Mouse (Mus musculus) C2C12 (cell line): ENCODE data around the gene Tinagl1. TPM values are rescaled to one million over a fixed set of nuclear protein-coding genes. Genes with fewer than 3 reads are reported as not detected.

Experiments used
- H3K27me3 ChIP-seq: one replicate; pipeline ENCODE4 v1.6.1; 2011; ENCODE audit not compliant: control insufficient read depth, insufficient read depth, insufficient read length
- H3K36me3 ChIP-seq: one replicate; pipeline ENCODE4 v1.6.1; 2011; ENCODE audit not compliant: control insufficient read depth, insufficient read depth
- H3K4me3 ChIP-seq: one replicate; pipeline ENCODE4 v1.5.1; 2011; ENCODE audit warnings: mild to moderate bottlenecking, control low read depth; ENCODE audit not compliant: poor library complexity, insufficient read depth, severe bottlenecking
- H3K79me2 ChIP-seq: one replicate; pipeline ENCODE4 v1.6.1; 2011; ENCODE audit not compliant: control insufficient read depth, insufficient read depth
- H3K79me3 ChIP-seq: one replicate; pipeline ENCODE4 v1.6.1; 2011; ENCODE audit warnings: low read depth, control low read depth
- H3ac ChIP-seq: one replicate; pipeline ENCODE3; 2011; ENCODE audit warnings: low read depth; ENCODE audit not compliant: control insufficient read depth, insufficient read length
- CEBPB ChIP-seq: IDR thresholded peaks from one replicate; pipeline ENCODE4 v1.6.1; 2011; ENCODE audit warnings: low read depth, mild to moderate bottlenecking, control low read depth, moderate library complexity
- CTCF ChIP-seq: IDR thresholded peaks from one replicate; pipeline ENCODE4 v1.5.1; 2011; ENCODE audit not compliant: control insufficient read depth, insufficient read depth, insufficient read length
- FOSL1 ChIP-seq: IDR thresholded peaks from one replicate; pipeline ENCODE4 v1.8.0; 2011; ENCODE audit warnings: mild to moderate bottlenecking, low read length; ENCODE audit not compliant: poor library complexity, insufficient read depth, severe bottlenecking
- MAX ChIP-seq: IDR thresholded peaks from one replicate; pipeline ENCODE4 v1.6.1; 2011; ENCODE audit warnings: mild to moderate bottlenecking, control low read depth
- MYOD1 ChIP-seq: IDR thresholded peaks from one replicate; pipeline ENCODE4 v1.6.1; 2011; ENCODE audit warnings: low read depth; ENCODE audit not compliant: control insufficient read depth, insufficient read length
- MYOG ChIP-seq: IDR thresholded peaks from one replicate; pipeline ENCODE4 v1.6.1; 2011; ENCODE audit not compliant: control insufficient read depth, insufficient read length; ENCODE audit errors: extremely low read depth
- USF1 ChIP-seq: IDR thresholded peaks from one replicate; pipeline ENCODE4 v1.6.1; 2011; ENCODE audit warnings: low read depth, mild to moderate bottlenecking, control low read depth, moderate library complexity
- polyA plus RNA-seq: library from polyadenylated mRNA; unstranded; fragments of >200 nt; fragmentation: generic; extraction: Trizol; gene quantifications from one replicate; pipeline ENCODE4 v1.2.1, GENCODE M21; 2012; ENCODE audit warnings: missing spikeins

Gene Tinagl1
- polyA plus RNA-seq, 1 experiment = 64.1 TPM

GRCm38 (mm10) chr4:130213857-130214256 is 38.9 kb upstream of the Tinagl1 start:
- no peak for TF ChIP-seq CEBPB
- TF ChIP-seq MAX = no peak
- TF ChIP-seq CTCF = no peak
- TF ChIP-seq MYOD1 = no peak
- TF ChIP-seq MYOG = no peak
- no peak for TF ChIP-seq USF1
- TF ChIP-seq FOSL1 = no peak
- Histone ChIP-seq H3K27me3 (peaks cover 53% of the 10 kb centered on the region), H3K79me3 (no peaks in the 10 kb centered on the region), H3K4me3 (no peak overlapping the region), H3K79me2 (no peaks in the 10 kb centered on the region), H3ac (no peak overlapping the region), H3K36me3 (no peaks in the 10 kb centered on the region)

GRCm38 (mm10) chr4:130213197-130213596 is 38.3 kb upstream of the Tinagl1 start:
- no peaks in the 10 kb centered on the region for H3K79me2 ChIP-seq
- no peak overlapping the region for H3ac ChIP-seq
- H3K4me3 ChIP-seq = no peak overlapping the region
- H3K36me3 ChIP-seq = no peaks in the 10 kb centered on the region
- TF ChIP-seq USF1 (no peak), CEBPB (no peak)
- peaks cover 52% of the 10 kb centered on the region for H3K27me3 ChIP-seq
- H3K79me3 ChIP-seq = no peaks in the 10 kb centered on the region

- Histone ChIP-seq H3K27me3 (peaks cover 48% of the 10 kb centered on the region), H3K36me3 (no peaks in the 10 kb centered on the region), H3ac (no peak overlapping the region), H3K79me2 (no peaks in the 10 kb centered on the region), H3K4me3 (no peak overlapping the region), H3K79me3 (no peaks in the 10 kb centered on the region)
- TF ChIP-seq MAX (no peak), CTCF (no peak), MYOD1 (no peak), FOSL1 (no peak), CEBPB (no peak), MYOG (no peak), USF1 (no peak)
These were observed 37.5 kb upstream of the Tinagl1 start for GRCm38 (mm10) chr4:130212421-130212820.

GRCm38 (mm10) chr4:130211870-130212269 is 36.9 kb upstream of the Tinagl1 start:
- no peaks in the 10 kb centered on the region for H3K79me3 ChIP-seq
- H3ac ChIP-seq = no peak overlapping the region
- peaks cover 43% of the 10 kb centered on the region for H3K27me3 ChIP-seq
- TF ChIP-seq MAX (no peak), MYOD1 (no peak), CEBPB (no peak), FOSL1 (no peak), CTCF (no peak), USF1 (no peak), MYOG (no peak)
- no peaks in the 10 kb centered on the region for H3K36me3 ChIP-seq
- H3K79me2 ChIP-seq = no peaks in the 10 kb centered on the region
- no peak overlapping the region for H3K4me3 ChIP-seq

GRCm38 (mm10) chr4:130198694-130199670 is 24.1 kb upstream of the Tinagl1 start:
- TF ChIP-seq CTCF = peak; percentile 88
- TF ChIP-seq FOSL1 = no peak
- no peaks in the 10 kb centered on the region for H3K79me3 ChIP-seq
- no peaks in the 10 kb centered on the region for H3K36me3 ChIP-seq
- H3K27me3 ChIP-seq = peaks cover 6% of the 10 kb centered on the region
- H3ac ChIP-seq = no peak overlapping the region
- no peak overlapping the region for H3K4me3 ChIP-seq
- no peaks in the 10 kb centered on the region for H3K79me2 ChIP-seq

- Histone ChIP-seq H3ac (no peak overlapping the region), H3K36me3 (no peaks in the 10 kb centered on the region), H3K79me2 (no peaks in the 10 kb centered on the region), H3K4me3 (no peak overlapping the region), H3K79me3 (no peaks in the 10 kb centered on the region), H3K27me3 (peaks cover 6% of the 10 kb centered on the region)
- TF ChIP-seq CTCF = no peak
These were observed 21.6 kb upstream of the Tinagl1 start for GRCm38 (mm10) chr4:130196542-130196941.
